Mouse (Mus musculus): ENCODE results near the gene Cd300lb. TPM values are rescaled to one million over a fixed set of nuclear protein-coding genes. Genes with fewer than 3 reads are reported as not detected.

The Cd300lb gene
- polyA plus RNA-seq (2011; ENCODE audit: insufficient read depth, insufficient read length, low replicate concordance, missing spikeins) = 3.1 and 17.5 TPM in 2 replicates

- 7% methylated on average over 6 of the region's 6 CpGs for WGBS
- peak within 1 kb of the TSS; percentile 80 for H3K4me3 ChIP-seq (replicated peaks; ENCODE audit: control insufficient read depth, low read depth, low read length)
- H3K27ac ChIP-seq (ENCODE audit: control insufficient read depth, insufficient read depth, low read depth, low read length, poor library complexity) = peak within 1 kb of the TSS; percentile 78
- H3K4me1 ChIP-seq (ENCODE audit: control insufficient read depth, insufficient read depth, low read length) = peaks cover 3% of the 10 kb centered on the region; the same call in 1 of the 2 replicates
- TF ChIP-seq CTCF (IDR thresholded peaks at IDR 0.05; ENCODE audit: control insufficient read depth, insufficient read depth, low read length) = no peak
- TF ChIP-seq POLR2A (IDR thresholded peaks at IDR 0.05; ENCODE audit: borderline replicate concordance, control insufficient read depth, low read depth, low read length) = no peak
Measured at GRCm38 (mm10) chr11:114934144-114934543, at the start of gene Cd300lb. Gene Cd300lb, minus strand, starts transcription at chr11:114934386.

GRCm38 (mm10) chr11:114981866-114982265 lies 47.7 kb upstream of the Cd300lb start:
- H3K27ac ChIP-seq (ENCODE audit: control insufficient read depth, insufficient read depth, low read depth, low read length, poor library complexity) = no peak overlapping the region
- TF ChIP-seq CTCF (IDR thresholded peaks at IDR 0.05; ENCODE audit: control insufficient read depth, insufficient read depth, low read length) = no peak
- TF ChIP-seq POLR2A (IDR thresholded peaks at IDR 0.05; ENCODE audit: borderline replicate concordance, control insufficient read depth, low read depth, low read length) = no peak
- H3K4me3 ChIP-seq (replicated peaks; ENCODE audit: control insufficient read depth, low read depth, low read length) = no peak overlapping the region
- H3K4me1 ChIP-seq (ENCODE audit: control insufficient read depth, insufficient read depth, low read length) = no peaks in the 10 kb centered on the region; the same call in 1 of the 2 replicates
- WGBS = 59% methylated on average over 4 of the region's 4 CpGs

- no peak overlapping the region for H3K4me3 ChIP-seq (replicated peaks; ENCODE audit: control insufficient read depth, low read depth, low read length)
- peaks cover 2% of the 10 kb centered on the region; the same call in 1 of the 2 replicates for H3K4me1 ChIP-seq (ENCODE audit: control insufficient read depth, insufficient read depth, low read length)
- no peak for TF ChIP-seq POLR2A (IDR thresholded peaks at IDR 0.05; ENCODE audit: borderline replicate concordance, control insufficient read depth, low read depth, low read length)
- TF ChIP-seq CTCF (IDR thresholded peaks at IDR 0.05; ENCODE audit: control insufficient read depth, insufficient read depth, low read length) = no peak
- WGBS = 81% methylated on average over 10 of the region's 10 CpGs
- no peak overlapping the region for H3K27ac ChIP-seq (ENCODE audit: control insufficient read depth, insufficient read depth, low read depth, low read length, poor library complexity)
Measured at GRCm38 (mm10) chr11:114972726-114973125, 38.5 kb upstream of the Cd300lb start.

- Histone ChIP-seq H3K4me3 (replicated peaks; ENCODE audit: control insufficient read depth, low read depth, low read length) (no peak within 1 kb of the TSS), H3K4me1 (ENCODE audit: control insufficient read depth, insufficient read depth, low read length) (peaks cover 6% of the 10 kb centered on the region), H3K27ac (ENCODE audit: control insufficient read depth, insufficient read depth, low read depth, low read length, poor library complexity) (peak within 1 kb of the TSS; percentile 77)
- 35% methylated on average over 9 of the region's 9 CpGs for WGBS
- TF ChIP-seq CTCF (IDR thresholded peaks at IDR 0.05; ENCODE audit: control insufficient read depth, insufficient read depth, low read length) = no peak
- no peak for TF ChIP-seq POLR2A (IDR thresholded peaks at IDR 0.05; ENCODE audit: borderline replicate concordance, control insufficient read depth, low read depth, low read length)
Measured at GRCm38 (mm10) chr11:114968752-114969207, 34.6 kb upstream of the Cd300lb start, which contains the start of gene Cd300c. Gene Cd300c, minus strand, starts transcription at chr11:114969157.

GRCm38 (mm10) chr11:114965182-114965828 lies 31.1 kb upstream of the Cd300lb start:
- Histone ChIP-seq H3K4me3 (replicated peaks; ENCODE audit: control insufficient read depth, low read depth, low read length) (no peak overlapping the region), H3K4me1 (ENCODE audit: control insufficient read depth, insufficient read depth, low read length) (peaks cover 6% of the 10 kb centered on the region), H3K27ac (ENCODE audit: control insufficient read depth, insufficient read depth, low read depth, low read length, poor library complexity) (peak overlapping the region; percentile 66)
- TF ChIP-seq POLR2A (IDR thresholded peaks at IDR 0.05; ENCODE audit: borderline replicate concordance, control insufficient read depth, low read depth, low read length) (no peak), CTCF (IDR thresholded peaks at IDR 0.05; ENCODE audit: control insufficient read depth, insufficient read depth, low read length) (no peak)
- WGBS = 6% methylated on average over 3 of the region's 3 CpGs

- 0% methylated on average over 1 of the region's 1 CpGs for WGBS
- H3K4me1 ChIP-seq (ENCODE audit: control insufficient read depth, insufficient read depth, low read length) = peaks cover 5% of the 10 kb centered on the region
- no peak overlapping the region for H3K4me3 ChIP-seq (replicated peaks; ENCODE audit: control insufficient read depth, low read depth, low read length)
- H3K27ac ChIP-seq (ENCODE audit: control insufficient read depth, insufficient read depth, low read depth, low read length, poor library complexity) = peak overlapping the region; percentile 10; the same call in 1 of the 2 replicates
- TF ChIP-seq POLR2A (IDR thresholded peaks at IDR 0.05; ENCODE audit: borderline replicate concordance, control insufficient read depth, low read depth, low read length) = no peak
- TF ChIP-seq CTCF (IDR thresholded peaks at IDR 0.05; ENCODE audit: control insufficient read depth, insufficient read depth, low read length) = no peak
Measured at GRCm38 (mm10) chr11:114960369-114960768, 26.2 kb upstream of the Cd300lb start.

- Histone ChIP-seq H3K27ac (ENCODE audit: control insufficient read depth, insufficient read depth, low read depth, low read length, poor library complexity) (peak overlapping the region; percentile 78), H3K4me3 (replicated peaks; ENCODE audit: control insufficient read depth, low read depth, low read length) (peak overlapping the region; percentile 80), H3K4me1 (ENCODE audit: control insufficient read depth, insufficient read depth, low read length) (peaks cover 4% of the 10 kb centered on the region; the same call in 1 of the 2 replicates)
- WGBS = 42% methylated on average over 4 of the region's 4 CpGs
- TF ChIP-seq CTCF (IDR thresholded peaks at IDR 0.05; ENCODE audit: control insufficient read depth, insufficient read depth, low read length) (no peak), POLR2A (IDR thresholded peaks at IDR 0.05; ENCODE audit: borderline replicate concordance, control insufficient read depth, low read depth, low read length) (no peak)
Measured at GRCm38 (mm10) chr11:114933591-114933990, 595 bp downstream of the Cd300lb start.

- Histone ChIP-seq H3K4me3 (replicated peaks; ENCODE audit: control insufficient read depth, low read depth, low read length) (peak overlapping the region; percentile 59), H3K4me1 (ENCODE audit: control insufficient read depth, insufficient read depth, low read length) (peaks cover 7% of the 10 kb centered on the region; the same call in 1 of the 2 replicates), H3K27ac (ENCODE audit: control insufficient read depth, insufficient read depth, low read depth, low read length, poor library complexity) (peak overlapping the region; percentile 78)
- TF ChIP-seq CTCF (IDR thresholded peaks at IDR 0.05; ENCODE audit: control insufficient read depth, insufficient read depth, low read length) = no peak
- peak; percentile 13; the same call in 1 of the 2 replicates for TF ChIP-seq POLR2A (IDR thresholded peaks at IDR 0.05; ENCODE audit: borderline replicate concordance, control insufficient read depth, low read depth, low read length)
- 18% methylated on average over 5 of the region's 5 CpGs for WGBS
Measured at GRCm38 (mm10) chr11:114931041-114931440, 3.1 kb downstream of the Cd300lb start.
